Mouse (Mus musculus) lung, adult 2 months (tissue): Measurements from ENCODE around the gene Ascc2.

Experiments
- CTCF ChIP-seq: fragments of 200-500 bp; IDR thresholded peaks from 2 replicates; pipeline ENCODE4 v1.5.1; 2011; ENCODE audit warnings: mild to moderate bottlenecking, low read length, control low read depth; ENCODE audit not compliant: insufficient read depth
- POLR2A ChIP-seq: fragments of 200-500 bp; IDR thresholded peaks from 2 replicates; pipeline ENCODE4 v1.6.1; 2011; ENCODE audit warnings: low read depth, mild to moderate bottlenecking, control low read depth, low read length, borderline replicate concordance; ENCODE audit errors: extremely low read depth

- TF ChIP-seq CTCF = no peak
- no peak for TF ChIP-seq POLR2A
Measured at GRCm38 (mm10) chr11:4731781-4732180, 94.2 kb downstream of the Ascc2 start.
